Mouse (Mus musculus) olfactory bulb, adult 2 months (tissue): ENCODE data around the gene Ncl. TPM values are rescaled to one million over a fixed set of nuclear protein-coding genes. Genes with fewer than 3 reads are reported as not detected.

Experiments
- H3K27ac ChIP-seq: fragments of 200-500 bp; 2 replicates; pipeline ENCODE4 v1.5.1; 2012; ENCODE audit warnings: low read depth, low read length; ENCODE audit not compliant: insufficient read depth
- H3K4me1 ChIP-seq: fragments of 200-500 bp; 2 replicates; pipeline ENCODE4 v1.6.1; 2012; ENCODE audit warnings: low read length; ENCODE audit not compliant: control insufficient read depth, insufficient read depth
- H3K4me3 ChIP-seq: fragments of 200-500 bp; 2 replicates; pipeline ENCODE4 v1.5.1; 2012; ENCODE audit warnings: mild to moderate bottlenecking, low read depth, low read length, moderate library complexity; ENCODE audit not compliant: insufficient read depth
- CTCF ChIP-seq: fragments of 200-500 bp; IDR thresholded peaks from 2 replicates; pipeline ENCODE4 v1.5.1; 2012; ENCODE audit warnings: low read depth, mild to moderate bottlenecking, low read length, moderate library complexity; ENCODE audit not compliant: insufficient read depth
- POLR2A ChIP-seq: fragments of 200-500 bp; IDR thresholded peaks from 2 replicates; pipeline ENCODE4 v1.6.1; 2012; ENCODE audit warnings: mild to moderate bottlenecking, low read depth, low read length, moderate library complexity; ENCODE audit not compliant: insufficient read depth
- WGBS: fragments of 180-500 bp; shearing (Covaris S2); methylation state at CpG from one replicate; pipeline ENCODE4 v1.1.7; 2018; 5-methylcytosine and 5-hydroxymethylcytosine counted together
- polyA plus RNA-seq: library from polyadenylated mRNA; stranded (reverse); fragments of >200 nt; gene quantifications from 2 replicates; pipeline ENCODE4 v1.2.4, GENCODE M21; 2012; ENCODE audit warnings: low replicate concordance; ENCODE audit not compliant: missing spikeins, insufficient read depth, insufficient read length

Ncl gene
- polyA plus RNA-seq, 1 experiment: 269 TPM

DNA sequence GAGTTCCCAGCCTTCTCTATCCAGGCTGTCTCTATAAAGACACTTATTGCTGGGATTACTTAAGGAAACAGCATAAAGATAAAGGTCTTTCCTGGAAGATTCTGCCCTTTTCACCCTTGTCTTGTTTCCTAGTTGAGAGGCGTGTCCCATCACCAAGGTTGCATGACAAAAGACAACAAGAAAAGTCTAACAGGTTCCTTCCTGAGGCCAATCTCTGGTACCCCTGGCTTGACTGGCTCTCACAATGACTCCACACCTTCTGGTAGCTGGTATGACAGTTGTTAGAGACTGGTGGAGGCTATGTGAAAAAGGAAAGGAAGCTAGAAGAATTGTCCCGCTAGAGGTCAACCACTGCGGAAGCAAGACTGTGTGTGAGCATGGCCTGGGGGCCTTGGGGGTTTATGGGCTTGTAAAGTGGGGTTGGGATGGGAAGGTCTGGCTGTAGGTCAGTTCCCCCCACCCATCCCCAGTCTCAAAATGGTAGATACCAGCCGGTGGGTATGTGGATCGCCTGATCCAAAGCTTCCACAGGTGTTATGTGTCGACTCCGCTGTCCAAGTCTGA, 49.8 kb downstream of the Ncl start:
- TF ChIP-seq POLR2A: no peak
- no peak for TF ChIP-seq CTCF
- H3K27ac ChIP-seq: no peak overlapping the region
- H3K4me3 ChIP-seq: no peak overlapping the region
- WGBS: 98% methylated on average over 7 of the region's 7 CpGs
- no peaks in the 10 kb centered on the region for H3K4me1 ChIP-seq

DNA sequence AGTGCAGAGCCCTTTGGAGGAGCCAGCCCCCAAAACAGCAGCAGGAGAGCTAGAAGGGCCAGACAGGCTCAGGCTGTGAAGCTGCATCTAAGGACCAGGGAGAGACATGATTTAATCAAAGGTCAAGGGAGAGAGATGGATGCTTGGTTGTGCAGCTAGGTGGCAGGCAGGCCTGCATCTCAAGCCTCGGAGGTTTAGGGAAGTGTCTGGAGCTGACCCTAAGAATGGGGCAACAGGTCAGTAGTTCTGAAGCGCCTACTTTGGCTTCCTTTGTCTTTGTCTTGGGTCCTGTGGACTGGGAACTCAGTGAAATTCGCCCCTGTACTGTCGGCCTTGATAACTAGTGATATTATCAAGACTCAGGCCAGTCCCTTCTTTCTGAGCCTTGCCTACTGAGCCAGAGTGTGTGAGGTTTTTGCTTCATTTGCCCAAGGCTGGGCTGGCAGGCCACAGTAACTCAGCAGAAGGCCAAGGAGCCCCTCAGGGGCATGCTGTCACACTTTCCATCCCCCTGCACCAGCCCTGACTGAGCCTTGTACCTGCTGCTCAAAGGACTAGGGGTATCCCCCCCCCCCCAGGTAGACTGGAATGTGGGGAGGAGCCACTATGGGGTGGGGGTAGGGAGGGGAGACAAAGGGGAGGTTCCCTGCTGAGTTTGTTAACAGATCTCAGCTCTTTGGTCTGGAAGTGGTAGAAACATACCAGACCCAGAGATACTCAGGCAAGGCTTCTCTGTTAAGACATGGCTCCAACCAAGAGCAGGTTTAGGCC, 51.1 kb downstream of the Ncl start:
- Histone ChIP-seq H3K27ac (no peak overlapping the region), H3K4me1 (peaks cover 7% of the 10 kb centered on the region), H3K4me3 (no peak overlapping the region)
- TF ChIP-seq POLR2A (no peak), CTCF (no peak)
- 84% methylated on average over 4 of the region's 4 CpGs for WGBS

DNA sequence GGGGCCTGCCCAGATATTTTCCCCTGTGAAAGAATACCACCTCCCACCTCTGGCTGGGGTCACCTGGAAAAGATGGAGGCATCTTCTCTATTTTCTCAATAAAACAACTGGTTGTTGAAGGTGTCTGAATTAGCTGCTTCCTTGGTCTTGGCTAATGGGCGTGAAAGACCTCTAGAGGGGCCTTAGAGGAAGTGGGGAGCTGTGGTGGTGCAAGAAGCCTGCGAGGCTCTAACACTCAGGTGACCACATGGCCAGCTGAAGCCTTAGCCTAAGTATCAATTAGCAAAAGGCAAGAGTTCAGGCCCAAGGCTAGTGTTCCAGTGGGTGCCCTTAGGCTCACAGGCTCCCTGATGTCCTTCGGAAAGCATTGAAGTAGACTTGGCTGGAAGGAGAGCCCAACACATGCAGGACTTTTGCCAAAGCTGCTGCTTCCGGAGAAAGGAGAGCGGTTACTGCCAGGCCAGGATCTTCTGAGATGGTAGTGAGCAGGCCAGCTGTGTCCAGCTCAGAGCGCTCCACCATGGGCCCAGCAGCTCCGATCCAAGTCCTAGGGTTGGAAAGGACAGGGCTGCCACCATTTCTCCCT, 51.9 kb downstream of the Ncl start:
- no peak overlapping the region for H3K27ac ChIP-seq
- H3K4me1 ChIP-seq: peaks cover 10% of the 10 kb centered on the region
- H3K4me3 ChIP-seq: no peak overlapping the region
- TF ChIP-seq CTCF: no peak
- no peak for TF ChIP-seq POLR2A
- WGBS: 81% methylated on average over 7 of the region's 7 CpGs

GRCm38 (mm10) chr1:86306686-86307085, 52.5 kb downstream of the Ncl start:
- peaks cover 10% of the 10 kb centered on the region for H3K4me1 ChIP-seq
- H3K4me3 ChIP-seq: no peak overlapping the region
- TF ChIP-seq CTCF: no peak
- no peak for TF ChIP-seq POLR2A
- H3K27ac ChIP-seq: no peak overlapping the region
- WGBS: 83% methylated on average over 3 of the region's 3 CpGs

GRCm38 (mm10) chr1:86303873-86304250, 55.3 kb downstream of the Ncl start:
- WGBS: 9% methylated on average over 16 of the region's 16 CpGs
- Histone ChIP-seq H3K27ac (no peak overlapping the region), H3K4me3 (peak overlapping the region; percentile 49), H3K4me1 (peaks cover 10% of the 10 kb centered on the region)
- TF ChIP-seq CTCF (no peak), POLR2A (no peak)

DNA sequence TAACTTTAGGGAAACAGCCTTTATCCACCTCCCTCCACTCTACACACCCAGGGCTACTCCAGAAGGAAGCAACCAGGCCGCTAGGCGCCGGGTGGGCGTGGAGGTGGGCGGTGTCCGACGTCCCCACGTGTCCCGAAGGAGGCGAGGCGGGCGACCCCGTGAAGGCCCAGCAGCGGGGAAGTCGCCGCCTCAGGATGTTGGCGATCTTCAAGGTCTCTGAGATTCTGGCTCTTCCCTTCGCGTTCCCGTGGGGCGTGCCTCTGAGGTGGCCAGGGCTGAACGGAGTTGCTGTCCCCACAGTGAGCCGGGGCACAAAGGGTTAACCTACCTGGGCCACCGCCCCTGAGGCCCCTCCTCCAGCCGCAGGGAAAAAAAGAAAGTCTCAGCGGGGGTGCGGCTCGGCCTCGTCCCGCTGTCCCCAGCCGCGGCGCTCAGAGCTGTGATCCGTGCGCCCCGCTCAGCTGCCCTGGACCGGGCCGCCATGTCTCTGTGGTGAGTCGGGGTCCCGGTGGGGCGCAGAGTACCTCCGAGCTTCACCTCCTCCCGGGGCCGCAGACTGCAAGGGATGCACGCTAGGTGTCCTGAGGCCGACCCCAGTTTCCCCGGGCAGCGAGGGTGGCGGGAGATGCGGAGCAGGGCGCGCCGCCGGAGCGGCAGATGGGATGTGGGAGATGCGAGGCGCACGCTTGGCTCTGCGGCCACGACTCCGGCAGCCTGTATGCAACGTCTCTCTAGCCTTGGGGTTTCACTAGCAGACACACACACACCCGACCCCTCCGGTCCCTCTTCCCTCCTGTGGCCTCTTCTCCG, 55.9 kb downstream of the Ncl start:
- peak overlapping the region; percentile 49 for H3K4me3 ChIP-seq
- H3K27ac ChIP-seq: no peak overlapping the region
- under 1% methylated on average over 65 of the region's 65 CpGs for WGBS
- H3K4me1 ChIP-seq: peaks cover 10% of the 10 kb centered on the region
- no peak for TF ChIP-seq CTCF
- no peak for TF ChIP-seq POLR2A

DNA sequence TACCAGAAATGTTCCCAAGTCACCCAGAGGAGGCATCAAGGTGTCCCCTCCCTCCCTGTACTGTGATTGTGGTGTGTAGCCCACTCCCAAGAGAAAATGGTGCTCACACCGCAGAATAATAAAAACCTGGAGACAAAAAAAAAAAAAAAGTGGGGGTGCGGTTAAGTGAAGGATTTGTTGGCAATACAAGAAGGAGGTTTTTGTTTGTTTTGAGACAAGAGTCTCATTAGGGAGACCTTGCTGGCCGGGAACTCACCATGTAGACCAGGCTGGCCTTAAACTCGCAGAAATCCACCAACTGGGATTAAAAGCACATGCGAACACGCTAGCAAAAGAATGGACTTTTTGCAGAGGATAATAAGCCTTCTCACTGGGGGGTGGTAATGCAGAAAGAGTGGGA, 56.7 kb downstream of the Ncl start, which contains the start of gene B3gnt7:
B3gnt7 (plus strand) TSS at position 301 of the 400 bp plus-strand sequence.
- TF ChIP-seq POLR2A (no peak), CTCF (no peak)
- H3K4me1 ChIP-seq: peaks cover 10% of the 10 kb centered on the region
- no peak within 1 kb of the TSS for H3K27ac ChIP-seq
- peak within 1 kb of the TSS; percentile 49 for H3K4me3 ChIP-seq
- WGBS: 59% methylated on average over 6 of the region's 6 CpGs

DNA sequence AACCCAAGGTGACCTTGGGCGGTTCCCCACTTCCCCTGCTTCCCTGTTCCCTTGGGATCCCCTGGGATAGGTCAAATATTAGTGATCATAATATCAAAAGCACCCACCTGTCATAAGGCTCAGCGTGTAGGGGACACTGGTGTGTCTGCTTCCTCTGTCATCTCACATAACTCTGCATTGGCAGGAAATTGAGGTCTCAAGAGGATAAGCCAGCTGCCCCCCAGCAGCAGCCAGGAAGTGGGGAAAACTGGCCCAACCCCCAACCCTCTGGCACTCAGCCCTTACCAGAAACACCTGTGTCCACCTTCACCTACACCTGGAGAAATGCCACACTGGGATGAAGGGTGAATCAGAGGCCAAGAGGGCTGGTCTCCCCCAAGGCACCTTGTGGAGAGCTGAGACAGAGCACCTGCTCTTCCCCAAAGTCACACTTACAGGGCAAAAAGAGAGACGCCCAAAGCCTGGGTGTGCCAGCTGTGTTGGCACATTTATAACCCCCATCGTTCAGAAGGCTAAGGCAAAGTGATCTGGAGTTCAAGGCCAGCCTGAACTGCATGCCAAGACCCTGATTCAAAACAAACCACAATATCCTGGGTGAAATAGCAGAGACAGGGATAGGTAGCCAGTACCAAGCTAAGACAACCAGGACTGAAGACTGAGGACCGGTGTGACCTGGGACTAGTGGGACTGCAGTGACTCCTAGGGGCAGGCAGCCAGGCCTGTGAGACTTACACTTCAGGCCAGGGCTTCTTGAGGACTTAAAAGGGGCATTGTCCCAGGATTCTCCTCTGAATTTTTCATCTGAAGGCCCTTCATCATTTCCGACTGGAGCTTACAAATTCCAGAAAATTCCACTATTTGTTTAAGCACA, 57.7 kb downstream of the Ncl start:
- Histone ChIP-seq H3K4me3 (no peak overlapping the region), H3K27ac (no peak overlapping the region), H3K4me1 (peaks cover 10% of the 10 kb centered on the region)
- WGBS: 62% methylated on average over 6 of the region's 6 CpGs
- TF ChIP-seq CTCF (no peak), POLR2A (no peak)

DNA sequence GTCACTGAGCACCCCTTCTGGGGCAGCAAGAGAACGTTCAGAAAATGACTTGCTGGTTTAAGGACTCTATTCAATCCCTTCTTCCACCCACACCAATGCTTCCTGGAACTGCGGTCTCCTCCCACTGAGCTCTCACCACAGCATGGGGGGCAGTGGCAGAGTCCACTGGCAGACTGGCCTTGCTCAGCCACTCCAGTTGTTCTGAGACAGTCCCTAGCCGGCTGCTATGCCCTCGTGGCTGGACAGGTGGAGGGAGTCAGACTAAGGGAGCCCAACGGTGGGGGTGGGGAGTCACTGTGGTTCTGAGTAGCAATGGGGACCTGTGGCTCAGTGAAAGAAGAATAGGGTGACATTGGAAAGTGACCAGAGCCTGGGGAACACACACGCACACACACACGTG, 58.5 kb downstream of the Ncl start:
- Histone ChIP-seq H3K4me3 (no peak overlapping the region), H3K4me1 (peaks cover 10% of the 10 kb centered on the region), H3K27ac (no peak overlapping the region)
- TF ChIP-seq CTCF (no peak), POLR2A (no peak)
- WGBS: 61% methylated on average over 7 of the region's 7 CpGs
